Mouse (Mus musculus) liver, adult 2 months (tissue): ENCODE measurements around the gene Ablim2.

Experiments used
- CTCF ChIP-seq: fragments of 200-500 bp; IDR thresholded peaks from 2 replicates; pipeline ENCODE4 v1.5.1; 2011; ENCODE audit warnings: low read depth, low read length, control low read depth
- POLR2A ChIP-seq: fragments of 200-500 bp; IDR thresholded peaks from 2 replicates; pipeline ENCODE4 v1.6.1; 2011; ENCODE audit warnings: low read length, control low read depth; ENCODE audit not compliant: insufficient read depth; ENCODE audit errors: extremely low read depth

DNA sequence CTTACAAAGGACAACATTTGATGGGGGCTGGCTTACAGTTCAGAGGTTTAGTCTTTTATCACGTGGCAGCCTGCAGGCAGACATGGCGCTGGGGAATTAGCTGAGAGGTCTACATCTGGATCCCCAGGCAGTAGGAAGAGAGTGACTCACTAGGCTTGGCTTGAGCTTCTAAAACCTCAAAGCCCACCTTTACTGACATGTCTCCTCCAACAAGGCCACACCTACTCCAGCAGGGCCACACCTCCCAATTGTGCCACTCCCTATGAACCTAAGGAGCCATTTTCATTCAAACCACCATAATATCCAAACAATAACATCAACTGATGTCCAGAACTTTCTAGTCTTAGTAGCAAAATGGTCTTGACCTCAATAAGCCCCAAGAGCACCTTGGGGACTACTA lies 12.6 kb downstream of the Ablim2 start:
- TF ChIP-seq CTCF = no peak
- TF ChIP-seq POLR2A = no peak
